Mouse (Mus musculus) megakaryocyte, embryonic 14.5 days (primary cell): ENCODE measurements around the gene Tmem245.

Experiments used
- FLI1 ChIP-seq: IDR thresholded peaks from 2 replicates; pipeline ENCODE4 v1.6.1; 2012; ENCODE audit warnings: low read length, inconsistent platforms, mixed read lengths
- GATA1 ChIP-seq: IDR thresholded peaks from 3 replicates; pipeline ENCODE4 v1.6.1; 2012; ENCODE audit warnings: mixed read lengths, low read length, inconsistent platforms, borderline replicate concordance

- TF ChIP-seq GATA1, result no peak
- TF ChIP-seq FLI1, result no peak
Measured at GRCm38 (mm10) chr4:56926971-56927370, 20.3 kb downstream of the Tmem245 start.
